In the genomic region with DNA sequence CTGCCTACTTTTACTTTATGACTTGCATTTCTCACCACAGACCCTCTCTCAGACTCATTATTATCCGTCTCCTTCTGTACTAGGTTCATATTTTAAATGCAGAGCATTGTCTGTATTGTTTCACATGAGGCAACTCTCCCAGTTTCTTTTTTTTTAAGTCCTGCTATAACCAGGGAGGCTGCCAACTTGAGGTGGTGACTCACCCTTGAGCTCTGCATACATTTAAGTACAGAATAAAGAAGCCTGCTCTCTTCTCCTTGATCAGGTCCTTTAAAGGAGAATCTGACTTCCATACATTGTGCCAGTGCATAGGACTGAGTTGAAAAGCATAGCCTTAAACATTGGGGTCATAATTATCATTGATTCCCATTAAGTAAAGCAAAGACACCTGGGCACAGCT, we compare ENCODE assay signal across 18 mouse cellular contexts.
DNase-seq lines count a peak whose midpoint lies in the region; ATAC-seq lines count a peak whose summit lies in the region.
"Had no signal": no experiment of that assay in that cellular context is flagged by ENCODE, and none has a peak within 500 bp of the region (broad histone marks: within the 10 kb centered on the region; RNA-seq: fewer than 3 reads in every experiment).

No protein-coding gene starts in this region.

- peak; percentile 44 for DNase-seq in forebrain, embryonic 14.5 days (ENCODE audit: low spot score)
- DNase-seq in right cerebral cortex, adult 18-20 months, result peak; percentile 67
- no peak for DNase-seq in right cerebral cortex, postnatal 4 days
- peak; percentile 36 to 76 for DNase-seq in left cerebral cortex, postnatal 14 days (ENCODE audit: low spot score in 2 of 2)
- no peak for DNase-seq in liver, embryonic 11.5 days (ENCODE audit: low spot score)
- no peak for DNase-seq in hindbrain, embryonic 10.5 days (ENCODE audit: low spot score)
- no peak for DNase-seq in adipocyte (ENCODE audit: low spot score)
- DNase-seq: cerebellum, postnatal 10 days; heart, postnatal 14 days; lung, postnatal 14 days; retina, postnatal 1 day had no signal

- H3K4me2 ChIP-seq in forebrain, embryonic 14.5 days (ENCODE audit: low read length), result no peak overlapping the region
- H3K4me2 ChIP-seq in forebrain, embryonic 12.5 days, result no peak overlapping the region
- no peak overlapping the region for H3K4me2 ChIP-seq in liver, embryonic 11.5 days
- H3K4me2 ChIP-seq: heart, embryonic 11.5 days; hindbrain, embryonic 14.5 days; intestine, embryonic 15.5 days; midbrain, embryonic 15.5 days had no signal

- H3K4me3 ChIP-seq in forebrain, embryonic 14.5 days (ENCODE audit: low read depth, low read length), result no peak overlapping the region
- H3K4me3 ChIP-seq in forebrain, embryonic 12.5 days (replicated peaks), result no peak overlapping the region
- no peak overlapping the region for H3K4me3 ChIP-seq in liver, embryonic 11.5 days (ENCODE audit: low read depth, low read length)
- H3K4me3 ChIP-seq in hindbrain, embryonic 10.5 days, result no peak overlapping the region
- H3K4me3 ChIP-seq: intestine, embryonic 15.5 days; megakaryocyte, embryonic 14.5 days; midbrain, embryonic 15.5 days had no signal

- no peak overlapping the region for H3K27ac ChIP-seq in forebrain, embryonic 14.5 days (ENCODE audit: low read depth, low read length)
- H3K27ac ChIP-seq in forebrain, embryonic 12.5 days, result no peak overlapping the region
- H3K27ac ChIP-seq in liver, embryonic 11.5 days (ENCODE audit: low read depth, low read length), result no peak overlapping the region
- H3K27ac ChIP-seq in hindbrain, embryonic 10.5 days, result no peak overlapping the region
- H3K27ac ChIP-seq: hindbrain, embryonic 14.5 days; intestine, embryonic 15.5 days; midbrain, embryonic 15.5 days had no signal

- no peaks in the 10 kb centered on the region for H3K4me1 ChIP-seq in forebrain, embryonic 14.5 days (ENCODE audit: control insufficient read depth, insufficient read depth, low read length)
- H3K4me1 ChIP-seq in forebrain, embryonic 12.5 days, result no peaks in the 10 kb centered on the region
- H3K4me1 ChIP-seq in liver, embryonic 11.5 days (replicated peaks; ENCODE audit: control insufficient read depth, insufficient read depth, low read length), result no peaks in the 10 kb centered on the region
- no peaks in the 10 kb centered on the region for H3K4me1 ChIP-seq in hindbrain, embryonic 10.5 days (replicated peaks)
- H3K4me1 ChIP-seq: intestine, embryonic 15.5 days; megakaryocyte, embryonic 14.5 days; midbrain, embryonic 15.5 days had no signal

- 34% methylated on average over 1 of the region's 1 CpGs for WGBS in forebrain, embryonic 14.5 days
- WGBS in forebrain, embryonic 12.5 days, result 55% methylated on average over 1 of the region's 1 CpGs
- 69% methylated on average over 1 of the region's 1 CpGs for WGBS in liver, embryonic 11.5 days
- 90% methylated on average over 1 of the region's 1 CpGs for WGBS in hindbrain, embryonic 10.5 days

- H3K9me3 ChIP-seq in forebrain, embryonic 14.5 days (replicated peaks; ENCODE audit: control insufficient read depth, low read length), result no peaks in the 10 kb centered on the region
- H3K9me3 ChIP-seq in forebrain, embryonic 12.5 days, result no peaks in the 10 kb centered on the region
- H3K9me3 ChIP-seq in liver, embryonic 11.5 days (ENCODE audit: control insufficient read depth, low read length), result no peaks in the 10 kb centered on the region
- H3K9me3 ChIP-seq in hindbrain, embryonic 10.5 days, result no peaks in the 10 kb centered on the region
- H3K9me3 ChIP-seq: intestine, embryonic 15.5 days; megakaryocyte, embryonic 14.5 days; midbrain, embryonic 15.5 days had no signal

- H3K27me3 ChIP-seq in forebrain, embryonic 14.5 days (replicated peaks; ENCODE audit: control insufficient read depth, insufficient read depth, low read length), result no peaks in the 10 kb centered on the region
- no peaks in the 10 kb centered on the region for H3K27me3 ChIP-seq in forebrain, embryonic 12.5 days
- no peaks in the 10 kb centered on the region for H3K27me3 ChIP-seq in liver, embryonic 11.5 days (replicated peaks; ENCODE audit: control insufficient read depth, insufficient read depth, low read length)
- H3K27me3 ChIP-seq in hindbrain, embryonic 10.5 days (ENCODE audit: insufficient read depth, poor library complexity, severe bottlenecking), result no peaks in the 10 kb centered on the region
- H3K27me3 ChIP-seq: CH12.LX; intestine, embryonic 15.5 days; megakaryocyte, embryonic 14.5 days; midbrain, embryonic 15.5 days had no signal

- H3K36me3 ChIP-seq in forebrain, embryonic 14.5 days (ENCODE audit: control insufficient read depth, insufficient read depth, low read length), result no peaks in the 10 kb centered on the region
- no peaks in the 10 kb centered on the region for H3K36me3 ChIP-seq in forebrain, embryonic 12.5 days (replicated peaks)
- no peaks in the 10 kb centered on the region for H3K36me3 ChIP-seq in liver, embryonic 11.5 days (ENCODE audit: control insufficient read depth, insufficient read depth, low read length)
- no peaks in the 10 kb centered on the region for H3K36me3 ChIP-seq in hindbrain, embryonic 10.5 days
- H3K36me3 ChIP-seq: intestine, embryonic 15.5 days; midbrain, embryonic 15.5 days had no signal

- intact Hi-C loops in left cerebral cortex, postnatal 14 days (cut with DNase I), result no loop called here

- no peak overlapping the region for H3K9ac ChIP-seq in forebrain, embryonic 14.5 days (ENCODE audit: low read length)
- H3K9ac ChIP-seq in forebrain, embryonic 12.5 days, result no peak overlapping the region
- H3K9ac ChIP-seq in liver, embryonic 11.5 days (ENCODE audit: low read depth, low read length), result no peak overlapping the region
- H3K9ac ChIP-seq: hindbrain, embryonic 14.5 days; intestine, embryonic 15.5 days; midbrain, embryonic 15.5 days had no signal

- peak; percentile 52; the same call in 1 of the 2 replicates for ATAC-seq in forebrain, embryonic 14.5 days
- ATAC-seq in forebrain, embryonic 12.5 days (ENCODE audit: low FRiP score), result no peak
- ATAC-seq in liver, embryonic 11.5 days (replicated peaks; ENCODE audit: low FRiP score), result no peak
- ATAC-seq: intestine, embryonic 15.5 days; midbrain, embryonic 15.5 days had no signal

Comparison
In these comparisons a context has a peak if more than half of its experiments do, and no peak if none do; other contexts are left out.
1. DNase-seq: peak in forebrain, embryonic 14.5 days (single experiment), right cerebral cortex, adult 18-20 months (single experiment) and left cerebral cortex, postnatal 14 days (2 of 2); none in right cerebral cortex, postnatal 4 days (single experiment), liver, embryonic 11.5 days (single experiment), hindbrain, embryonic 10.5 days (single experiment) and adipocyte (single experiment).